Mouse (Mus musculus) fat pad, adult 2 months (tissue): ENCODE data around the gene Pigh.

Experiments
- DNase-seq: peaks from one replicate; pipeline ENCODE4 v3.0.0-alpha.2; 2011; ENCODE audit warnings: low read depth, low spot score; ENCODE audit errors: extremely low read depth

Gene Pigh

DNA sequence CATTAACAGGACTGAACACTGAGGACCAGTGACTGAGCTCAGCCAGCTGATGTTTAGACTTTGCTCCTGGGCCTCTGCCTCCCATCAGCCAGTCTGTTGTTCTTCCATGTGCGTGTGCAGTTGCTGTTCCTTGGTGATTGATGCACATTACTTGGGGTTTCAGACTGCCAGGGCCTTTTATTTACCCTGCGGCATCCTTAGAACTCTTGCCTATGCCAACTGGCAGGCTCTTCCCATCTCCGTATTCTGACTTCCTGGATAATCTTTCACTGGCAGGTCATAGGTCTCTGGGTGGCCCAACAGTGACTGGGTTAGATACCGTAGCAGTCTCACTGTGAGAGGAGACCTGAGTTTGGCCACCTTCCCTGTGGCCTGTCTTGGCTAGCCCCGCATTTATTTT, 21.9 kb downstream of the Pigh start:
- DNase-seq = no peak

- DNase-seq = no peak
Measured at GRCm38 (mm10) chr12:79066431-79066830, 23.0 kb downstream of the Pigh start.

GRCm38 (mm10) chr12:79064451-79064850, 25.0 kb downstream of the Pigh start:
- DNase-seq = no peak

GRCm38 (mm10) chr12:79060766-79061652, 28.4 kb downstream of the Pigh start:
- no peak for DNase-seq

DNA sequence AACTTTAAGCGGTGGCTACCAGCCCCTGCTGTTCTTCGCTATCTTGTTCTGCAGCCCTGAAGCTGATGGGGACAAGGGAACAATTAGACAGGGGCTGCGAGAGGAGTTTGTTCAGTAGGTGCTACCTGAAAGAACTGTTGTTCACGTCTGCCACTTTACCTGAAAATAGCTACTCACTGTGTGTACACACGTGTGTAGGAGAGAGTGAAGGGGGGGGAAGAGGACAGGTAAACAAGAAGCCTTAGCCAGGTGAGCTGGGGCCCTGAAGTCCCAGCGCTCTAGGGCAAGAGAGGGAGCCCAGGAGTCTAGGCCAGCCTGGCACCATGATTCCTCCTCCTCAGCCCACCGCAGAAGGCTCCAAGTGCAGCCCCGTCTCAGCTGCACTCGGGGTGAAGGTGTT, 29.3 kb downstream of the Pigh start:
- DNase-seq = no peak

GRCm38 (mm10) chr12:79059573-79059972, 29.9 kb downstream of the Pigh start:
- no peak for DNase-seq

GRCm38 (mm10) chr12:79055276-79055675, 34.2 kb downstream of the Pigh start:
- DNase-seq = no peak

- DNase-seq = no peak
Measured at GRCm38 (mm10) chr12:79052073-79052472, 37.4 kb downstream of the Pigh start.

DNA sequence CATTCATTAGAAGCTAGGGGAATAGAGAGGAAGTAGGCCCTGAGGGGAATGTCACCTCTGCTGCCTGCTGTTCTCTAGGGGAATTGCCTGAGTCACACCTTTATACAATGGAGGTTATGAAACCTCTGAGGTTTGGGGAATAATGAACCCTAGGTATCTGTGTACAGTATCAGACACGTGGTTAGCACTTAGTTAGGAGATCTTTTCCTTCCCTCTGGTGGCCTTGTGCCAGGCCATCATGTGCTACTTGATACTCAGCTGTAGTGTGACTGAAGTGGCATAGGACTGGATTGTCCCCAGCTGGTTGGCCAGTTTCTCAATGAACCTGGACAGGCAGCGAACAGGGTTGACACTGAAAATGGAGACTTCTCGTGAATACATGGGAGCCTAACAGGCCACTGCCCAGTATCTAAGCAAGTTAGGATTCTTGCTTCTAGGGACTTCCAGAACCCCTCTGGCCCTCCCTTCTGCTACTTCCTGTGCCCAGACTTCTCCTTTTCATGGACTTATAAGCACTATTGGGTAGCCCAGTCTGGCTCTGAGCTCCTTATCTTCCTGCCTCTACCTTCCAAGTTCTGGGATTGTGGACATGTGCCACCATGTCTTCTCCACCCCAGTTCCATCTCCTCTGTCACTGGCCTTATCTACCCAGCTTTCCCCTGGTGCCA, 38.8 kb downstream of the Pigh start:
- no peak for DNase-seq

DNA sequence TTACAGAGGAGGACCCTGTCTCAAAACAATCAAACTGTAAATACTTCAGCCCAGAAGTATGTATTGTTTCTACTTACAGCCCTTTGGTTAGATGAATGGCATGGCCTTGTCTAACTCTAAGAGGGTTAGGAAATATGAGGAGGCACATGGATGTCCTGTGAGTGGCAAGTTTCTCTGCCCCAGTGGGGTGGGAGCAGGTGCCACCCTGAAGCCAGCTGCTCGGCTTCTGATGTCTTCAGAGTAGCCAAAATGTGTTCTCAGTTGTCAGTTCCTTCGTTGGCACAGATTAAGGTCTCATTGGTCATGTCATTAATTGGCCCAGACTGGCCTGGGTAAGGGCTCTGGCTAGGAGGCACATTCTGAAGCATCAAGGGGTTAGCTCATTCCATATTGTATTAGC, 39.6 kb downstream of the Pigh start:
- no peak for DNase-seq

- DNase-seq = no peak
Measured at GRCm38 (mm10) chr12:79048898-79049297, 40.6 kb downstream of the Pigh start.

- no peak for DNase-seq
Measured at GRCm38 (mm10) chr12:79047203-79047602, 42.2 kb downstream of the Pigh start.

DNA sequence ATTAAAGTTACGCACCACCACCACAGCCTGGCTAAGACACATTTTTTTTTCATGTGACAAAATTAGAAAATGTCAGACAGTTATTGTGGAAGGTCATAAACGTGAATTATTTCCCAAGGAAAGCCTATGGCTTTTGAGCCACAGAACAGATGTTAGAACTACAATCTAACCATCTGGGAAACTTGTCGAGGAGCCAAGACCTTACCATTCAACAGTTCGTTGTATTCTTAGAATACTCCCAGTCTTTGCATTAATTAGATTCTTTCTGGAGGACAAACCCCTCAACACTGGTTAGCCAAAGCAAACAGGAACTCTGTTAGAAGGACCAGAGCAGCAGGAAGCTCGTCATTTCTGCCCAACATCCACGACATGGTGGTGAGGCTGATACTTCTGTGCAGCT, 43.3 kb downstream of the Pigh start:
- no peak for DNase-seq

GRCm38 (mm10) chr12:79044668-79045067, 44.8 kb downstream of the Pigh start:
- DNase-seq = peak; percentile 86

GRCm38 (mm10) chr12:79041436-79041835, 48.0 kb downstream of the Pigh start:
- peak; percentile 94 for DNase-seq

GRCm38 (mm10) chr12:79040201-79040827, 49.1 kb downstream of the Pigh start:
- DNase-seq = no peak

DNA sequence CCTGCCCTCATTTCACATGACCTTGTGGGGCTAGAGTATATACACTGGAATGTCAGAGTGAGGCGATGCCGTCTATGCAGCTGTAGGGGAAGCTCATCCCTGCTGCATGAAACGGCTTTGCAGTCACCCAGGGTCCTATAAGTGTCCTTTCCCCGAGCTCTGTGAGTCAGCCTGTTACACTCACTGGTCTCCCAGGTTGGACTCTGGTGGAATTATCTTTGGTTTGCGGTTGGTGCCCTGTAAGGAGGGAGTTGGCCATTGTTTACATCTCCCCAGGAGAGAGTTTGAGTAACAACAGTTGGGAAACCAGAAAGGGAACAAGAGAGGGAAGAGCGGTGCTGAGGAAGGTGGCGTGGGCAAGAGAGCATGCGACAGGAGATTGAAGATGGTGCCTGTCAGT, 49.7 kb downstream of the Pigh start:
- no peak for DNase-seq

DNA sequence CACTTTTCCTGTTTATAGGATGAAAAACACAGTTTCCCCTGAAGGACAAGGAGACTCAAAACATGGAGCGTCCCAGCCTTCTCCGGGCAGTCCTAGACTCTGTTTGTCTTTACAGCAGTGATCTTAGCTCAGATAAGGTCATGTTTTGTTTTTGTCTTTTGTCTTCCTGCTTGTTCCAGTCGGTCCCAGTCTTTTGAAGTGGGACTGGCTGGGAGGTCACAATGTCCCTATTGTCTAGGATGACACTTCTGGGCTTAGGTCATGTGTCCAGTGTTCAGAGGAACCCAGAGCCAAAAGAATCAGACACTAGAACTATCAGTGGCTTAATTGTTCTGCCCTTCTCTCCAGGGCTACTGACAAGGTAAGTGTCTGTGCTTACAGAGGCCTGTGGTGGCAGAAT, 54.1 kb downstream of the Pigh start:
- DNase-seq = no peak

- no peak for DNase-seq
Measured at GRCm38 (mm10) chr12:79034331-79034730, 55.1 kb downstream of the Pigh start.
